Mouse (Mus musculus) lung, postnatal 36 days (tissue): ENCODE results near the gene H2al1a.
"Not testable (repeated sequence)": the region's sequence is repeated elsewhere in the genome, so short reads cannot be mapped to it uniquely, and the experiment has no call there.

ENCODE experiments used
- DNase-seq: peaks from one replicate; pipeline ENCODE4 v3.0.0; 2022; ENCODE audit warnings: mixed read lengths

Gene H2al1a

GRCm38 (mm10) chrX:11298957-11299356 is at the start of gene H2al1a:
H2al1a (plus strand) TSS chrX:11299257.
- not testable (repeated sequence) for DNase-seq

- peak; percentile 10 for DNase-seq
Observed at GRCm38 (mm10) chrX:11250155-11250554, 48.9 kb upstream of the H2al1a start.

GRCm38 (mm10) chrX:11254062-11254461 is 45.0 kb upstream of the H2al1a start:
- peak; percentile 41 for DNase-seq

GRCm38 (mm10) chrX:11254521-11255207 is 44.4 kb upstream of the H2al1a start:
- DNase-seq: peak; percentile 28

- DNase-seq: no peak
Observed at GRCm38 (mm10) chrX:11255564-11256360, 43.3 kb upstream of the H2al1a start.

- no peak for DNase-seq
Observed at GRCm38 (mm10) chrX:11264918-11265317, 34.1 kb upstream of the H2al1a start.

- peak; percentile 40 for DNase-seq
Observed at GRCm38 (mm10) chrX:11267791-11268190, 31.3 kb upstream of the H2al1a start.

- no peak for DNase-seq
Observed at GRCm38 (mm10) chrX:11269074-11269473, 30.0 kb upstream of the H2al1a start.

GRCm38 (mm10) chrX:11273190-11273589 is 25.9 kb upstream of the H2al1a start:
- DNase-seq: no peak

GRCm38 (mm10) chrX:11277083-11277482 is 22.0 kb upstream of the H2al1a start:
- no peak for DNase-seq

- no peak for DNase-seq
Observed at GRCm38 (mm10) chrX:11280741-11281140, 18.3 kb upstream of the H2al1a start.

- peak; percentile 57 for DNase-seq
Observed at GRCm38 (mm10) chrX:11288306-11288882, 10.7 kb upstream of the H2al1a start.

- DNase-seq: no peak
Observed at GRCm38 (mm10) chrX:11289244-11289643, 9.8 kb upstream of the H2al1a start.

- DNase-seq: not testable (repeated sequence)
Observed at GRCm38 (mm10) chrX:11302132-11302531, 3.1 kb downstream of the H2al1a start, which contains the start of gene H2al1b. H2al1b (plus strand) TSS chrX:11302432.

GRCm38 (mm10) chrX:11305355-11305754 is 6.3 kb downstream of the H2al1a start, which contains the start of gene H2al1c:
H2al1c (plus strand) TSS chrX:11305655.
- DNase-seq: not testable (repeated sequence)

- DNase-seq: not testable (repeated sequence)
Observed at GRCm38 (mm10) chrX:11308524-11308923, 9.5 kb downstream of the H2al1a start, which contains the start of gene H2al1d. H2al1d (plus strand) TSS chrX:11308824.

GRCm38 (mm10) chrX:11311634-11312033 is 12.6 kb downstream of the H2al1a start, which contains the start of gene H2al1e:
H2al1e (plus strand) TSS chrX:11311934.
- DNase-seq: not testable (repeated sequence)

- not testable (repeated sequence) for DNase-seq
Observed at GRCm38 (mm10) chrX:11314858-11315257, 15.8 kb downstream of the H2al1a start, which contains the start of gene H2al1f. H2al1f (plus strand) TSS chrX:11315158.

- DNase-seq: not testable (repeated sequence)
Observed at GRCm38 (mm10) chrX:11317956-11318355, 18.9 kb downstream of the H2al1a start, which contains the start of gene H2al1g. H2al1g (plus strand) TSS chrX:11318256.

- DNase-seq: not testable (repeated sequence)
Observed at GRCm38 (mm10) chrX:11321192-11321591, 22.1 kb downstream of the H2al1a start, which contains the start of gene H2al1h. H2al1h (plus strand) TSS chrX:11321492.

GRCm38 (mm10) chrX:11324359-11324758 is 25.3 kb downstream of the H2al1a start, which contains the start of gene H2al1i:
H2al1i (plus strand) TSS chrX:11324659.
- DNase-seq: not testable (repeated sequence)

- DNase-seq: not testable (repeated sequence)
Observed at GRCm38 (mm10) chrX:11327522-11327921, 28.5 kb downstream of the H2al1a start, which contains the start of gene H2al1j. H2al1j (plus strand) TSS chrX:11327822.

- DNase-seq: peak; percentile 37
Observed at GRCm38 (mm10) chrX:11345762-11346161, 46.7 kb downstream of the H2al1a start.
